Mouse (Mus musculus) ES-Bruce4 (cell line): ENCODE data around the gene Olfr1178. TPM values are rescaled to one million over a fixed set of nuclear protein-coding genes. Genes with fewer than 3 reads are reported as not detected.

ENCODE experiments used
- H3K27ac ChIP-seq: 2 replicates; pipeline ENCODE4 v1.5.1; 2012; ENCODE audit warnings: low read length, inconsistent platforms; ENCODE audit not compliant: insufficient read depth
- H3K27me3 ChIP-seq: 2 replicates; pipeline ENCODE4 v1.6.1; 2012; ENCODE audit warnings: mild to moderate bottlenecking, low read length, inconsistent platforms; ENCODE audit not compliant: control insufficient read depth, poor library complexity, insufficient read depth, severe bottlenecking
- H3K36me3 ChIP-seq: 2 replicates; pipeline ENCODE4 v1.6.1; 2012; ENCODE audit warnings: inconsistent platforms, mild to moderate bottlenecking, low read length, moderate library complexity; ENCODE audit not compliant: control insufficient read depth, poor library complexity, insufficient read depth, severe bottlenecking
- H3K4me1 ChIP-seq: one replicate; pipeline ENCODE4 v1.8.1; 2011; ENCODE audit warnings: low read length; ENCODE audit not compliant: control insufficient read depth, insufficient read depth
- H3K4me3 ChIP-seq: 2 replicates; pipeline ENCODE4 v1.5.1; 2011; ENCODE audit warnings: low read depth, mild to moderate bottlenecking, low read length
- H3K9ac ChIP-seq: 2 replicates; pipeline ENCODE4 v1.6.1; 2012; ENCODE audit warnings: low read depth, mild to moderate bottlenecking, inconsistent platforms; ENCODE audit not compliant: poor library complexity, severe bottlenecking
- H3K9me3 ChIP-seq: replicated peaks from 2 replicates; pipeline ENCODE4 v1.6.1; 2012; ENCODE audit warnings: mild to moderate bottlenecking, low read length, inconsistent platforms; ENCODE audit not compliant: control insufficient read depth, poor library complexity, insufficient read depth, severe bottlenecking
- CTCF ChIP-seq: IDR thresholded peaks from one replicate; pipeline ENCODE4 v1.8.1; 2011; ENCODE audit warnings: low read depth, low read length
- EP300 ChIP-seq: IDR thresholded peaks from 2 replicates; pipeline ENCODE4 v1.6.1; 2011; ENCODE audit warnings: low read depth, low read length; ENCODE audit not compliant: insufficient read depth
- POLR2A ChIP-seq: IDR thresholded peaks from one replicate; pipeline ENCODE4 v1.8.1; 2011; ENCODE audit warnings: low read length; ENCODE audit not compliant: insufficient read depth
- polyA plus RNA-seq: library from polyadenylated mRNA; stranded (reverse); fragments of >200 nt; gene quantifications from 2 replicates; pipeline ENCODE4 v1.2.4, GENCODE M21; 2011; ENCODE audit warnings: low read depth; ENCODE audit not compliant: missing spikeins, insufficient read depth, insufficient read length

Gene Olfr1178
- not detected in 2 replicates for polyA plus RNA-seq

DNA sequence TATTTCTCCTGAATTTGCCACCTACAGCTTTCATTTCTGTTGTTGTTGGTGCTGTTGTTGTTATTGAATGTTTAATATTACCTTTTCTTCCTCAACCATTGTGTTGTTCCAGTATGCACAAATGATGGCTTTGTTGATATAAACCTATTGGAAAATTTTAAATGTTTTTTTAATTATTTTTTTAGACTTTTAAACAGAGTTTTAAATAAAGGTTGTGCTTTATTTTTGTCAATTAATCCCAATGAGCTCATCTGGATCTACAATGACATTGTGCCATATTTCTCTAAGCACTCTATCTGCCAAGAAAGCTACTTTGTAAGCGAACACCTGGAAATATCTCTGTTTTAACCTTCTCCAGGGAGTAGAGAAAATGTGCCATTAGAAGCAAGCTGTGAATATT is at the start of gene Olfr1178:
TSS of gene Olfr1178 (plus strand) at position 301 of the 400 bp plus-strand sequence.
- no peak within 1 kb of the TSS for H3K27ac ChIP-seq
- H3K27me3 ChIP-seq, result no peaks in the 10 kb centered on the region
- H3K9ac ChIP-seq, result no peak within 1 kb of the TSS
- TF ChIP-seq EP300 (no peak), POLR2A (no peak), CTCF (no peak)
- H3K4me1 ChIP-seq, result no peaks in the 10 kb centered on the region
- H3K9me3 ChIP-seq, result no peaks in the 10 kb centered on the region
- no peaks in the 10 kb centered on the region for H3K36me3 ChIP-seq
- no peak within 1 kb of the TSS for H3K4me3 ChIP-seq

- H3K27ac ChIP-seq, result no peak within 1 kb of the TSS
- H3K9ac ChIP-seq, result no peak within 1 kb of the TSS
- H3K4me3 ChIP-seq, result no peak within 1 kb of the TSS
- no peak for TF ChIP-seq CTCF
- TF ChIP-seq EP300, result no peak
- no peak for TF ChIP-seq POLR2A
- no peaks in the 10 kb centered on the region for H3K27me3 ChIP-seq
- no peaks in the 10 kb centered on the region for H3K36me3 ChIP-seq
- H3K4me1 ChIP-seq, result no peaks in the 10 kb centered on the region
- no peaks in the 10 kb centered on the region for H3K9me3 ChIP-seq
Observed at GRCm38 (mm10) chr2:88346392-88346791, 40.5 kb upstream of the Olfr1178 start, which contains the start of gene Olfr1177-ps. Olfr1177-ps (minus strand) TSS chr2:88346492.

GRCm38 (mm10) chr2:88356304-88356703 is 30.6 kb upstream of the Olfr1178 start:
- Histone ChIP-seq H3K36me3 (no peaks in the 10 kb centered on the region), H3K9ac (no peak overlapping the region), H3K4me3 (no peak overlapping the region), H3K27ac (no peak overlapping the region), H3K4me1 (no peaks in the 10 kb centered on the region), H3K9me3 (no peaks in the 10 kb centered on the region), H3K27me3 (no peaks in the 10 kb centered on the region)
- TF ChIP-seq POLR2A, result no peak
- TF ChIP-seq EP300, result no peak
- no peak for TF ChIP-seq CTCF

DNA sequence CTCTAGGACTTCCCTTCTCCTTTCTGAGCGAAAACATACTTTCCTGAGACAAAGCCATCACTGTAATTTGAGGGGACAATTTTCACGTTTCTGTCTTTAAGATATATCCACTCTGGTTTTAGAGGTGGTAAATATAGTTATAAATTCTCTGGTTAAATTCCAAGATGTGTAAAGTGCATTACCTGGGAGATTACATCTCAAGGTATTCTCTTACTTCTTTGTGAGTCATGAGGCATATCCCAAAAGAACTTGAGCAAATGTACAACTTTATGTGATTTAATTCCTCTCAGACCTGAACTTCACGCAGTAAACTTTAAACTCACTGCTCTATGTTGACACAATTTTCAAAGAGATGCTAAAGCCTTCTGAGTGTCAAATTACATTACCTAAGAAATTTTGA is 19.5 kb downstream of the Olfr1178 start, which contains the start of gene Olfr1179:
TSS of gene Olfr1179 (minus strand) at position 101 of the 400 bp plus-strand sequence.
- no peak within 1 kb of the TSS for H3K27ac ChIP-seq
- H3K4me3 ChIP-seq, result no peak within 1 kb of the TSS
- H3K27me3 ChIP-seq, result no peaks in the 10 kb centered on the region
- H3K9me3 ChIP-seq, result no peaks in the 10 kb centered on the region
- no peaks in the 10 kb centered on the region for H3K36me3 ChIP-seq
- H3K4me1 ChIP-seq, result no peaks in the 10 kb centered on the region
- no peak within 1 kb of the TSS for H3K9ac ChIP-seq
- TF ChIP-seq CTCF, result no peak
- TF ChIP-seq POLR2A, result no peak
- TF ChIP-seq EP300, result no peak

DNA sequence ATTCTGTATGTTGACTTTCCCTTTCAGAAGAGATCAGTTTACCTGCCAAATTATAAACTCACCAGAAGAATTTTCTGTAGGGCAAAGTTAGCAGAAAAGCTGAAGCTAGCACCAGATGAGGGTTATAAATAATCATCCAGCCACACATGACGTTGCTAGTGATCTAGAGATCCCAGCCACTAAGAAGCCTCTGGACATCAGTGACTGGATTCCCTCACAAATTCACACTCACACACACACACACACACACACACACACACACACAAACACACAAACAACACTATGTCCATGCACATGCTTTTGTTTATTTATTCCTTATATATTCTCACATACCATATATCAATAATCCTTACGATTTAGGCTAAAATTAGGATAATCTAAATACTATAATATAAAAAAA is 32.2 kb downstream of the Olfr1178 start, which contains the start of gene Olfr1180:
TSS of gene Olfr1180 (minus strand) at position 101 of the 400 bp plus-strand sequence.
- Histone ChIP-seq H3K9me3 (no peaks in the 10 kb centered on the region), H3K9ac (no peak within 1 kb of the TSS), H3K4me3 (no peak within 1 kb of the TSS), H3K4me1 (no peaks in the 10 kb centered on the region), H3K27me3 (no peaks in the 10 kb centered on the region), H3K36me3 (no peaks in the 10 kb centered on the region), H3K27ac (no peak within 1 kb of the TSS)
- TF ChIP-seq CTCF, result no peak
- TF ChIP-seq EP300, result no peak
- TF ChIP-seq POLR2A, result no peak

- Histone ChIP-seq H3K9me3 (no peaks in the 10 kb centered on the region), H3K4me3 (no peak within 1 kb of the TSS), H3K27me3 (no peaks in the 10 kb centered on the region), H3K4me1 (no peaks in the 10 kb centered on the region), H3K36me3 (no peaks in the 10 kb centered on the region), H3K9ac (no peak within 1 kb of the TSS), H3K27ac (no peak within 1 kb of the TSS)
- TF ChIP-seq CTCF (no peak), POLR2A (no peak), EP300 (no peak)
Observed at GRCm38 (mm10) chr2:88426071-88426470, 39.2 kb downstream of the Olfr1178 start, which contains the start of gene Olfr1181. Olfr1181 (minus strand) TSS chr2:88426171.
